Mouse (Mus musculus): Measurements from ENCODE around the gene Sfxn5.

Sfxn5 gene

DNA sequence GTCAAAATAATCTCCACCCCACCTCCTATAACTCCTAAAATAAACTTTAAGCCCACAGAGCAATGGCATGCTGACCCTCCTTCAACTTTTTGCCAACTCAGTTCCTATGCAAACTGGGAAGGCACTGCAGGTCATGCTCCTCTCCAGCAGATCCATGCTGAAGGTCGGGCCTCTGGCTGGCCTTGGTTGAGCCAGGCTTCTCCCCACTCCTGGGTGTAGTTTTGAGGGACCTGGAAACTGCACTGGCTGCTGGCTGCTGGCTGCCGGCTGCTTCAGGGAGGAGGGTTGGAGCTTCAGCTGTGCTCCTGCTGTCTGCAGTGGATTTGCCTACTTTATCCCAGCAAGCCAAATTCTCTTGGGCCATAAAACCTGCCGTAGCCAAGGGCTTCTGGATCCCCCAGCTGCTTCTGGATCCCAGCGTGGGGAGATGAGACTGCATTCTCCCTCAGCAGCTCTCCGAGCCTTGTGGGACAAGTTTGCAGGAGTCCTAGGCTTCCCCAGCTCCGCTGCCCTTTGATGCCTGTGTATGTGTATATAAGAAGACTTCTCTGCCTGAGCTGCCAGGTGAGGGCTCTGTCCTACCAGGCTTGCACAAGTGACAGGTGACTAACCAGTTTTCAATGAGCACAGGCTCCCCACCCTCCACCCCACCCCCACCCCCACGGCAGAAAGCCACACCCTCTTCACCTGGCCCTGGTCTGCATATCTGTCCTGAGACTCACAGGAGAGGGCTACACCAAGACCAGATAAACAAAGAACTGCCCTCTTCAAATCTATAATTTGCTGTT, 100.2 kb downstream of the Sfxn5 start:
- 0 out of 2 replicates have a peak, but pooled peaks have one; percentile 21 for ATAC-seq (ENCODE audit: low TSS enrichment)

GRCm38 (mm10) chr6:85232045-85232444, 101.2 kb downstream of the Sfxn5 start:
- no peak for ATAC-seq (ENCODE audit: low TSS enrichment)

GRCm38 (mm10) chr6:85231469-85231868, 101.8 kb downstream of the Sfxn5 start:
- peak; percentile 31; the same call in 1 of the 2 replicates for ATAC-seq (ENCODE audit: low TSS enrichment)

- no peak for ATAC-seq (ENCODE audit: low TSS enrichment)
These were observed 102.5 kb downstream of the Sfxn5 start for GRCm38 (mm10) chr6:85230762-85231161.

DNA sequence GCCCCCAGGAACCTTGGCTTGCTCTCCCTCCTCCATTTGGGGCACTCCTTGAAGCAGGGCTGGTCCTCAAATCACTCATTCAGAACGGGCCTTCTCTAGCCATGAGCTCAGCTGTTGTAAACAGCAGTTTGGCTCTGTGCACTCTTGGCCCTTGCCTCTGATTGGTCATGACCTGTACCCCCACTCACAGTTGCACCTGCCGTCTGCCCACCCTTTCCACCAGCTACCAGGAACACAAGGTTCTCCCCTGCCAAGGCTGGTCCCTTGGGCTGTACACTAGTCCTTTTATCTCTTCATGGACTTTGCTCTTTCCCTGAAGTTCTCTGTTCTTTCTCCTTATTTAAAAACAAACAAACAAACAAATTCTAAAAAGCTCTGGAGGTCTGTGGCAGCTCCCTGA, 105.7 kb downstream of the Sfxn5 start:
- ATAC-seq (ENCODE audit: low TSS enrichment): no peak

- ATAC-seq (ENCODE audit: low TSS enrichment): no peak
These were observed 106.7 kb downstream of the Sfxn5 start for GRCm38 (mm10) chr6:85226570-85226969.

GRCm38 (mm10) chr6:85224442-85224891, 108.8 kb downstream of the Sfxn5 start:
- no peak for ATAC-seq (ENCODE audit: low TSS enrichment)

DNA sequence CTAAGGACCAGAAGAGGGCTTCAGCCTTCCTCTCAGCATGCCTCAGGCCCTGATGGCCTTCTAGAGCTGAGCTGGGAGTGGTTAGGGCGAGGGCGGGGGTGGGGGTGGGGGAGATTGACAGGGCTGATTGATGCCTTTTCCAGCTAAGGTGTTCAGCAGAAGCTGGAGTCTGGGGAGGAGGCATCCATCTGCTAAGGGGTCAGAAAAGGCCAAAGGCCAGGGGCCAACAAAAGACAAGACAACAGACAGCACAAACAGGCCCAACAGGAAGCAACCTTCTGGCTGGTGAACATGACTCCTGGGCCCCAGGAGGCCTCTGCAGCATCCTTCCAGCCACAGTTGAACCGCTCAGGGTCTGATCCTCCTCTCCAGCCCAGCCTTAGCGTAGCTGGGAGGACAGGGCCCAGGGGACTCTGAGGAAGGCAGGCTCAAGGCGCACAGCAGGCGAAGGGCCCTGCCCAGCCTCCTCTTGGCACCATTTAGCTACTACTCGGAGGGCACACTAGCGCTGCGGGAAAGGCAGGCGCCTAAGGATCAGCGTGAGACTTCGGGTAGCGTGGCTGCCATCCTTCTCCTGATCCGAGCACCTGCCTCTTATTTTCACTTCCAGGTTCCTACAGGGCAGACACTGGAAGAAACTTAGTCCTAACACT, 109.6 kb downstream of the Sfxn5 start:
- ATAC-seq (ENCODE audit: low TSS enrichment): no peak

- ATAC-seq (ENCODE audit: low TSS enrichment): no peak
These were observed 110.7 kb downstream of the Sfxn5 start for GRCm38 (mm10) chr6:85222551-85222950.

GRCm38 (mm10) chr6:85220917-85221316, 112.3 kb downstream of the Sfxn5 start:
- ATAC-seq (ENCODE audit: low TSS enrichment): no peak

DNA sequence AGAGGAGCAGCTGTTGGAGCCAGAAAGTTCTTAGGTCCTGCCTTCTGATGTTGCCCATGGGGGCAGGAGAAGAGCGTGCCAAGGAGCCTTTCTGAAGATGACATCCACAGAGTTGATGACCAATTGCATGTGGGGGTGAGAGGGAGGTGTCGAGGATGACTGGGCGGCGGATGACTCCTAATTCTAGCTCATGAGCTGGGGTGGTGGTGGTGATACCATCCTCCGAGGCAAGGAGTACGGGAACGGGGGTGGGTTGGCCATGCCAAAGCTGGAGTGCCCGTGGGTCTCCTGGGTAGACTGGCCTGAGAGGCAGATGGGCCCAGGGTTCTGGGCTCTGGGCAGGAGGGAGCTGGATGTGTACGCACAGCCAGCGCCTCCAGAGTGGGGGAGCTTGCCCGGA, 113.5 kb downstream of the Sfxn5 start:
- peak; percentile 20 for ATAC-seq (ENCODE audit: low TSS enrichment)

DNA sequence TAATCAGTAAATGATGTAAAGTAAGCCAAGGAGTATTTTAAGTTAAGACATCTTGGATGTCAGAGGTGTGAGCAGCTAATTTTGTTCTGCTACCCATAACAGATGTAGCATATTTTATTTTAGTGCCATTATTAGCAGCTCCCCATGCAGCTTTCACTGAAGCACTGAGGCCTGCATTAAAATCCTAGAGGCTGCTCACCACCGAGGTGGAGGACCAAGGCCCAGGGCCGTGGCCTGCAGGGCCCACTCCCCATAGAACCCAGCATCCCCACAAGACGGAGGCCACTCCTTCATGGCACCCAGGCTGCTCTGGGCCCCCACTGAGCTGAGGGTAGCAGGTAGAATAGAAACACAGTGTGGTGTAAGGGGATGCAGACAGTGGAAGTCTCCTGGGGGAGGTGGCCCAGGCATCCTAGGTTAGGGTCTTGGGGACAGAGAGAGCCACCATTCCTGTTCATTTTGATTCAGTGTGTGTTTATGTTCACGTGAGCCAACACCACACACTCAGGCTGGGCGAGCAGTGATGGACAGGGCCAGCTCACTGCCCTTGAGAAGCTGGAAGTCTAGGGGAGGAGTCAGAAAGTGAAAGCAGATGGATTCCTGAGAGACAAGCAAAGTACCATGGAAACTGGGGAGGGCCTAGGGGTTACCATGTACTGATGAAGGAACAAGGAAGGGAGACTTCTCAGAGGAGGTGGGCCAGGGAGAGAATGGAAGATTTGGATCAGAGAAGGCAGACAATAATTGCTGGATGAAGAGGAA, 114.4 kb downstream of the Sfxn5 start:
- ATAC-seq (ENCODE audit: low TSS enrichment): peak; percentile 45

DNA sequence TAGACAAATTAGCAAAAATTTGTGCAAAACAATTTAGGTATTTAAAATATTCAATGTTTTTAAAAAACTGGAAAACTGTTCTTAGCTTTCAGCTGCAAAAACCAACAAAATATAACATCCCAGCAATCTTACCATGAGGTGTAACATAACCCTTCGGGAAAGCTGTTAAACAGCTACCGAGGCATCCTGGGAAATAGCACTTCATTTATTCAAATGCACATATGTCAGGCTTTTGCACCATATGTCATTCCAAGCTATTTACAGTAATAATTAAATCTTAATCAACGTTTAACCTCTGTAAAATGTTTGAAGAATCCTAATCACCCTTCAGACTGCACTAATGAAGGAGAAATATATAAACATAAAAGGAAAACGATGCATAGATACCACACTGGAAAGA, 115.0 kb downstream of the Sfxn5 start:
- ATAC-seq (ENCODE audit: low TSS enrichment): no peak

- ATAC-seq (ENCODE audit: low TSS enrichment): no peak
These were observed 122.5 kb downstream of the Sfxn5 start for GRCm38 (mm10) chr6:85210686-85211085.

DNA sequence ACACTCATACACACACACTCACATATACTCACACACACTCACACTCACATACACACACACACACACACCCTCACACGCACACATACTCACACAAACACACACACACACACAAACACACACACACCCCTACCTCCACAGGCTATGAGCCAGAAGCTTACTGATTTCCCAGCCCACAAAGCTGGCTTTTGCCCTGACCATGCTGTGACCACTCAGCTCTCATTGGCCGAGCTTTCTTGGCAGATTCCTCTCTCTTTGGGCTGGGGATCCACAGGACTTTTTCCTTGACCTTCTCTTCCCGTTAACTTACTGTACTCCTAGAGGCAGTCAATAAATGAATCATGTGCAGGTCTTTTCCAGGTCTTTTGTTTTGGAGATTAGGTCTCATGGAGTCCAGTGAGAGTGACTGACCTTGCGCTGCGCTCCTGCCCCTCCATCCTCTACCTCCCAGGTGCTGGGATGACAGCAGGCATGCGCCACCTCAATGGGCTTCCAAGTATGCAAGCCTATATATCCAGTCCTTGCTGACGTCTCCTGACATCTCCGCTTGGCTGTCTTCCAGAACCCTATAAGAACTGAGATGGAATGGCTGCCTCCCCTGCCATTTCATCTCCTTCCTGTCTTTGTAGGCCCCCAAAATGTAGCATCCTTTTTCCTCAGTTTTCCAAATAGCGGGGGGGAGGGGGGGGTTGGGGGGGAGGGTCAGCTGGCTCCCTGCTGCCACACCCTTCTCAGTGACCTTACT, 123.8 kb downstream of the Sfxn5 start:
- no peak for ATAC-seq (ENCODE audit: low TSS enrichment)

GRCm38 (mm10) chr6:85207345-85207744, 125.9 kb downstream of the Sfxn5 start:
- ATAC-seq (ENCODE audit: low TSS enrichment): no peak

GRCm38 (mm10) chr6:85206939-85207285, 126.3 kb downstream of the Sfxn5 start:
- peak; percentile 46 for ATAC-seq (ENCODE audit: low TSS enrichment)

DNA sequence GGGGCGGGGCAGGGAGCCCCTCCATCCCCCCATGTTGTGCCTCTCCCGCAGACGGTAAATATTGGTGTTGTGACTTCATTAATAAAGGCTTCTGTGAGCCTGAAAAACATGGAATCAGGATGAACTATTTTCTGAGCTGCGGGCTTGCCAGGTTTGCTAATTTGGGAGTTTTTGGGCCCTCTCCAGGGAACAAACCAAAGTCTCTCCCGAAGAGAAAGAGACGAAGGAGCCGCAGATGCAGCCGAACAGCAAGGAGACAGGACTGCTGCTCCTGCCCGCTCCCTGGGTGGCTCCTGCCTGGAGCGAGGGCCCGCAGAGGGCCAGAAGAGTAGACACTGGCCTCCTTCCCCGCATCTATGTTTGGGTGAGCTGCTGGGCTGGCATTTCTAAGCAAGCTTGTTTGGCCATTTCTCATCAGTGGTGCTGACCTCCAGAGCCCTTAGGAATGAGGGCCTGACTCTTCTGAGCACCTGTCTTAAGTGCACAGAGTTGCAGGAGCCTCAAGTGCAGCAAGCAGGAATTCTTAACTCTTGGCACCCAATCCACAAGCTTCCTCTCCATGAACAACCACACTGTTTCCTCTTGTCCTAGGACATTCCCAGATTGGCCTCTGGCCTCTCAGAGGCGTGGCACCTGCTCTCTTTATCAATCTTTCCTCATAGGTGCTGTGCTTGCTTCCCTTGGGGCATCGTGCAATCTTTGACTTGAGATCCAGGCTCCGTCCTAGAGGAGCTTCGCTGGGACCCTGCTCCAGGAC, 126.9 kb downstream of the Sfxn5 start:
- ATAC-seq (ENCODE audit: low TSS enrichment): peak; percentile 42; the same call in 1 of the 2 replicates

DNA sequence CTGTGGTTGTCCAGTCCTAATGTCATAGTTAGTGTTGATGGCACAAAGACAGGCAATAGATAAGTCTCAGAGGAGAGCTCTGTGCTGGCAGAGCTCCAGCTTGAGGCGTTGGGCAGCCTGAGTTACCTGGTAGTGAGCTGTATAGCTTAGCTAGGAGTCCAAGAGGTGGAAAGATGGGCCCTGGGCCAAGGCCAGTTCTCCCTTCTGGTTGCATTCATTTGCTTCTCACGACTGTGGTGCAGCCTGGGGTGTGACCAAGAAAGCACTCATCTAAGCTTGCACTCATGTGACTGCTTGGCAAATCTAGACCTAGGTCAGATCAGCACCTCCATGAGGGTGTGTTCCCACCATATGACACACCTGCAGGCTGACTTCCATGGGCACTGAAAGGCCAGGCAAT, 135.3 kb downstream of the Sfxn5 start:
- ATAC-seq (ENCODE audit: low TSS enrichment): no peak

- peak; percentile 53 for ATAC-seq (ENCODE audit: low TSS enrichment)
These were observed 139.6 kb downstream of the Sfxn5 start for GRCm38 (mm10) chr6:85193381-85194318.
